Mouse (Mus musculus) myocyte (in vitro differentiated cells): ENCODE measurements around the gene Hagh.

ENCODE experiments used
- MYOD1 ChIP-seq, 3 experiments: IDR thresholded peaks; one replicate each; pipeline ENCODE4 v1.6.1; 2011; ENCODE audit warnings: control low read depth in 2 of 3, low read depth in 2 of 3, mild to moderate bottlenecking in 2 of 3, moderate library complexity in 1 of 3; ENCODE audit not compliant: insufficient read length in 2 of 3, control insufficient read depth in 1 of 3
- MYOG ChIP-seq, 3 experiments: IDR thresholded peaks; one replicate each; pipeline ENCODE4 v1.6.1; 2011; ENCODE audit warnings: control low read depth in 2 of 3, low read depth in 2 of 3, mild to moderate bottlenecking in 2 of 3; ENCODE audit not compliant: insufficient read length in 2 of 3, control insufficient read depth in 1 of 3, insufficient read depth in 1 of 3
- POLR2A ChIP-seq: IDR thresholded peaks from one replicate; pipeline ENCODE4 v1.6.1; 2011; ENCODE audit warnings: low read depth, mild to moderate bottlenecking, control low read depth, moderate library complexity; ENCODE audit not compliant: insufficient read length
- POLR2AphosphoS2 ChIP-seq: IDR thresholded peaks from one replicate; pipeline ENCODE4 v1.6.1; 2011; ENCODE audit warnings: low read depth, control low read depth; ENCODE audit not compliant: insufficient read length
- SRF ChIP-seq: IDR thresholded peaks from one replicate; pipeline ENCODE4 v1.6.1; 2011; ENCODE audit warnings: low read depth; ENCODE audit not compliant: control insufficient read depth, insufficient read length
- USF1 ChIP-seq: IDR thresholded peaks from one replicate; pipeline ENCODE4 v1.6.1; 2011; ENCODE audit warnings: low read depth, mild to moderate bottlenecking, control low read depth, moderate library complexity

DNA sequence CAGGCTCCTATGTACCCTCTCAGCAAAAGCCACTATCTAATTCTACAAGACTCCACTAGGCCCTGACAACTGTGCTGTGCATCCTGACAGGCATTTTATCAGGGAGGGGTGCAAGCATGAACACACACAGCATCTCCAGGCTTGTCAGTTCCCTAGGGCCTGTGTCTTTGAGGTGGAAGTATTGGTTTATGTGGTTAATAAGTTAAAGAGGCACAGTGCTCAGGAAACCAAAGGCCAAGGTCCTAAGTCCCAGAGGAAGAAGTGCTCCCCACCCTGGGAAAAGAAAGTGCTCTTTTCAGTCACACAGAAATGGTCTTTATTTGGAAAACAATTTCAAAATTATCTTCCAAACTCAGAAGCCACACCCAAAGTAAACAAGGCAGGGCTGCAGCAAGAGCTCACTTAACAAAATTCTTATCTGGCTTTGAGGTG lies 8.7 kb downstream of the Hagh start:
- TF ChIP-seq POLR2A (no peak), MYOG (IDR thresholded peaks at IDR 0.05; ENCODE audit: control insufficient read depth in 1 of 3, insufficient read depth in 1 of 3, insufficient read length in 2 of 3, low read depth in 2 of 3) (no peak), MYOD1 (IDR thresholded peaks at IDR 0.05; ENCODE audit: control insufficient read depth in 1 of 3, insufficient read length in 2 of 3, low read depth in 2 of 3) (no peak), USF1 (no peak), SRF (no peak), POLR2AphosphoS2 (no peak)
